Mouse (Mus musculus) neutrophil, adult 5-6 weeks (primary cell): Measurements from ENCODE around the gene Mitd1. TPM values are rescaled to one million over a fixed set of nuclear protein-coding genes. Genes with fewer than 3 reads are reported as not detected.

Experiments used
- ATAC-seq: fragments of 151-379, 151-347 bp; 2 replicates; pipeline ENCODE4 v1.8.0; 2017; ENCODE audit warnings: mild to moderate bottlenecking, moderate TSS enrichment; ENCODE audit not compliant: insufficient number of reproducible peaks, poor library complexity, low FRiP score, severe bottlenecking; ENCODE audit errors: extremely low read depth
- total RNA-seq: library from RNA; stranded (forward); fragments of 200-1000 nt; gene quantifications from 2 replicates; pipeline ENCODE4 v1.2.3, GENCODE M21; 2017

Gene Mitd1
- total RNA-seq: 45.7 and 46.7 TPM in 2 replicates

GRCm38 (mm10) chr1:37890025-37890652, at the start of gene Mitd1, which contains the start of gene Mrpl30:
Gene Mitd1, minus strand, starts transcription at chr1:37890411.
Gene Mrpl30, plus strand, starts transcription at chr1:37890477.
- peak; percentile 91 for ATAC-seq

- no peak for ATAC-seq
Observed at GRCm38 (mm10) chr1:37931806-37932205, 41.6 kb upstream of the Mitd1 start.

- ATAC-seq: no peak
Observed at GRCm38 (mm10) chr1:37925971-37926370, 35.8 kb upstream of the Mitd1 start.

- no peak for ATAC-seq
Observed at GRCm38 (mm10) chr1:37922536-37922935, 32.3 kb upstream of the Mitd1 start.

- ATAC-seq: no peak
Observed at GRCm38 (mm10) chr1:37918096-37918495, 27.9 kb upstream of the Mitd1 start.

- no peak for ATAC-seq
Observed at GRCm38 (mm10) chr1:37917666-37918065, 27.5 kb upstream of the Mitd1 start.

GRCm38 (mm10) chr1:37916393-37916792, 26.2 kb upstream of the Mitd1 start, which contains the start of gene Lyg2:
Gene Lyg2, minus strand, starts transcription at chr1:37916493.
- no peak for ATAC-seq

GRCm38 (mm10) chr1:37912751-37913150, 22.5 kb upstream of the Mitd1 start:
- no peak for ATAC-seq

- ATAC-seq: no peak
Observed at GRCm38 (mm10) chr1:37903178-37903577, 13.0 kb upstream of the Mitd1 start.

- no peak for ATAC-seq
Observed at GRCm38 (mm10) chr1:37900288-37900687, 10.1 kb upstream of the Mitd1 start.

GRCm38 (mm10) chr1:37899816-37900215, 9.6 kb upstream of the Mitd1 start:
- no peak for ATAC-seq

- no peak for ATAC-seq
Observed at GRCm38 (mm10) chr1:37894606-37895005, 4.4 kb upstream of the Mitd1 start.

- ATAC-seq: no peak
Observed at GRCm38 (mm10) chr1:37891400-37891799, 1.2 kb upstream of the Mitd1 start.

GRCm38 (mm10) chr1:37889206-37889605, 1.0 kb downstream of the Mitd1 start:
- no peak for ATAC-seq

GRCm38 (mm10) chr1:37884451-37884850, 5.8 kb downstream of the Mitd1 start:
- ATAC-seq: peak; percentile 26; the same call in 1 of the 2 replicates

GRCm38 (mm10) chr1:37883411-37883810, 6.8 kb downstream of the Mitd1 start:
- ATAC-seq: no peak

- ATAC-seq: no peak
Observed at GRCm38 (mm10) chr1:37877736-37878460, 12.3 kb downstream of the Mitd1 start.

GRCm38 (mm10) chr1:37873157-37873556, 17.1 kb downstream of the Mitd1 start:
- no peak for ATAC-seq

GRCm38 (mm10) chr1:37872131-37873067, 17.8 kb downstream of the Mitd1 start:
- peak; percentile 77 for ATAC-seq
